ENCODE assay signal across 22 mouse cellular contexts in the genomic region with DNA sequence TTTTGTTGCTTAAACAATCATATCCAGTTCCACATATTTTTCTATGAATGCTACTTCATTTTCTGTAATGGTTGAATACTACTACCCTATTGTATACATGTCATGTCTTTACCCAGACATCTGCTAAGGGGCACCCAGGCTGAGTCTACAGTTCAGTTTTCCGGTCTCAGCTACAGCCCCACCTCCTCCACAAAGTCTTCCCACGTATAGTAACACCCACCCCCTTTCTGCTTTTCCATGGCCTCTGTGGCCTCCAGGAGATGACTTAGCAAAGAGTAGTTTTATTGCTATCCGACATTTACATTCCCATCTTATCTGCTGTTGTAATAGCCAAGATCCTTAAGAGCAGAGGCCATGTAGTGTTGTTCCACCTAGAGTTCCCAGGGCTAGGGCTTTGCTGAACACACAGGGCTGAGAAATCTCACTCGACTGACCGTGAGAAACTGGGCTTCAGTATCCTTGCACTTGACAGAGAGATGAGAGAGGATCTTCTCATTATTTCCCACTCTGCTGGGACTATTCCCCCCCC.
"Had no signal": no experiment of that assay in that cellular context is flagged by ENCODE, and none has a peak within 500 bp of the region (broad histone marks: within the 10 kb centered on the region; RNA-seq: fewer than 3 reads in every experiment).

No protein-coding gene starts in this region.

- H3K36me3 ChIP-seq: heart, embryonic 10.5 days; hindbrain, embryonic 13.5 days; hindbrain, embryonic 15.5 days; limb, embryonic 10.5 days; limb, embryonic 12.5 days; liver, embryonic 13.5 days had no signal

- H3K9ac ChIP-seq: forebrain, postnatal 0 days; hindbrain, embryonic 13.5 days; hindbrain, embryonic 15.5 days; limb, embryonic 12.5 days; liver, embryonic 13.5 days had no signal

- ATAC-seq: forebrain, postnatal 0 days; hindbrain, postnatal 0 days had no signal

- DNase-seq: forebrain, postnatal 0 days; gastrocnemius, postnatal 14 days; gastrocnemius, postnatal 36 days; heart, adult 11 months; heart, postnatal 10 days; heart, postnatal 36 days; kidney, adult 18-20 months; kidney, adult 8-10 months; kidney, postnatal 10 days; kidney, postnatal 25 days; kidney, postnatal 4 days; liver; liver, embryonic 13.5 days had no signal

- H3K27me3 ChIP-seq: hindbrain, embryonic 13.5 days; hindbrain, embryonic 15.5 days; liver, embryonic 13.5 days had no signal

- H3K9me3 ChIP-seq: heart, embryonic 10.5 days; hindbrain, embryonic 13.5 days; hindbrain, embryonic 15.5 days; limb, embryonic 10.5 days; limb, embryonic 12.5 days; liver, embryonic 13.5 days had no signal

- H3K27ac ChIP-seq: heart, embryonic 10.5 days; hindbrain, embryonic 13.5 days; hindbrain, embryonic 15.5 days; hindbrain, postnatal 0 days; layer of hippocampus, adult 2 months; left cerebral cortex, adult 2 months; limb, embryonic 10.5 days; limb, embryonic 12.5 days; liver, embryonic 13.5 days had no signal

- H3K4me2 ChIP-seq: hindbrain, embryonic 13.5 days; hindbrain, embryonic 15.5 days; limb, embryonic 12.5 days; liver, embryonic 11.5 days; liver, embryonic 13.5 days had no signal

- H3K4me3 ChIP-seq: heart, embryonic 10.5 days; hindbrain, embryonic 13.5 days; hindbrain, embryonic 15.5 days; layer of hippocampus, adult 2 months; left cerebral cortex, adult 2 months; limb, embryonic 10.5 days; limb, embryonic 12.5 days; liver, embryonic 13.5 days had no signal

- H3K4me1 ChIP-seq: heart, embryonic 10.5 days; hindbrain, embryonic 13.5 days; hindbrain, embryonic 15.5 days; limb, embryonic 12.5 days; liver, embryonic 13.5 days had no signal
